Mouse (Mus musculus) adrenal gland, adult 18-20 months (tissue): ENCODE data around the gene Bcor. TPM values are rescaled to one million over a fixed set of nuclear protein-coding genes. Genes with fewer than 3 reads are reported as not detected.

Experiments
- DNase-seq, 2 experiments: peaks; one replicate each; pipeline ENCODE4 v3.0.0; 2021 to 2022; ENCODE audit warnings: low spot score in 2 of 2
- total RNA-seq, 2 experiments: library from RNA; stranded (reverse); gene quantifications; 1 replicate in 1 of 2; 2 replicates in 1 of 2; pipeline ENCODE4 v1.2.3; 2021

Gene Bcor
- total RNA-seq, 2 experiments from 2014 or later: 12.7 to 16.5 TPM

DNA sequence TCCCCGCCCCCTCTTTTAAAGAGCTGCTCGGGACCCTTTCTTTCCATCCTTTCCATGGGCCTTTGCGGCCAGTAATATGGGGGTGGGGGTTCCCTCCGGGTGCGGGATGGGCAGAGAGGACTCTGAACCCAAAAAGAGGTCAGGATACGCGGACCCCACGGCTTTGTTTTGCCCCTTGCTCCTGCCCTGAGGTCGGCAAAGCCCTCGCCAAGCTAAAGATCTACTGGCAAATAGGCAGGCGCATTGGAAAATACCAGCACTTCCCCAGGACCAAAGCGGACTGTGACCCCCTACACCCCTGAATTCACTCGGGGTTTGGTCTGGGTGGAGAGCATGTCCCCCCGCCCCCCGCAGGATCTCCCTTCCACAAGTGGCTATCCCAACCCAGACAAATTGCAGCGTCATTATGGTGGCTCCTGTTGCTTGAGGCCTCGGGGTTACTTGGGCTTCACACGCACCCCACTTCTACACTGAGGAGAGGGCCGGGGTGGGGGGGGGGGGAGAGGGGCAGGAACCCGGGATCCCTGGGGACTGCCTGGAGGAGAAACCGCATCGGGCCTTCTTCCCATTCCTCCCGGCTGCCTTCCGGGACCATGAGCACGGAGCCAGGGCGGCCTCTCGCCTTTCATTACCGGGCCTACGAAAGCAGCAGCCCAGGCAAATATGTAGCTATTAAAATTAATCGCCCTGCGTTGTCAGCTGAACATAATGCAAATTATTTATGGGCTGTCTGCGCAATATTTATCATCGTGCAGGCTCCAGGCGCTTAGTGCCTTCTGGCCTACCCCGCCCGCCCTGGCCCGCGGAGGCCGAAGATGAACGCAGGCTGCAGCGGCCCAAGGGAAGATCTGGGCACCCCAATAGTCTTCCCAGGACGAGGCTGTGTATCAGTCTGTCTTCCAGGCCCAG, 7.9 kb downstream of the Bcor start:
- no peak for DNase-seq

GRCm38 (mm10) chrX:12151269-12151995, 8.7 kb downstream of the Bcor start:
- no peak for DNase-seq

DNA sequence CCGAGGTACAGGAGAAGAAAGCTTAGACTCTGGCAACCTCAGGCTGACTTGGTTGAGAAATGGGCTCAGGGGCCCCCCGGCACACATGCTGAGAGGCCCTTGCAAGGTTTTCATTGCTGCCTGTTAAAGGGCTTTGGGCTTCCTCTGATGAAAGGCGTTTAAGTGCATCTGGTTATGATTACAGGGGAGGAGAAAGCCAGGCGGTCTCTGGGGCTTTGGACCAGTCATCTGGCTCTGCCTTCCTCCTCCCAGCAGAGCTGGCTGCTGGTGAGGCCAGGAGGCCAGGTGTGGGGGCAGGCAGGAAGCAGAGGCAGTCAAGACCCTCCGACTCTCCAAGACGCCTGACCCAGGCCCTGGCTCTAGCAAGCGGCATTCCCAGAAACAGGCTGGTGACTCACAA, 9.7 kb downstream of the Bcor start:
- no peak for DNase-seq

GRCm38 (mm10) chrX:12146263-12146662, 13.9 kb downstream of the Bcor start:
- DNase-seq: no peak

DNA sequence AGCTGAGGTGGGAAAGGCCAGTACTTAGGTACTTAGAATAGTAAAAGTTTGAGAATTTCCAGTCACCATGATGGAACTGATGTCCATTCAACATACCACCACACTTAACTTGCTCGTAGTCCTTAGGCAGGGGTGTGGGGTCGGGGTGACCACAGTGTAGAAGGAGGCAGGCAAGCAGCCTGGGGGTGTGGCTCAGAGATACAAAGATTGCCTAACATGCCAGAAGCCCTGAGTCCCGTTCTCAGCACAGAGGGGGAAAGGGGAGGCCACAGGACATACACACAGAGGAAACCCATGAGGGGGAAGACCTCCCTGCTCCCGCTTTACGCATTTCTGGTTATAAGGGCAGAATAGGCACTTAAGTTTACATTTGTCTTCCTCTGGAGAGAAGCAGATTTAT, 17.3 kb downstream of the Bcor start:
- DNase-seq: no peak

- peak in 1 of 2 experiments; percentile 33 for DNase-seq
Measured at GRCm38 (mm10) chrX:12140086-12140740, 19.9 kb downstream of the Bcor start.

DNA sequence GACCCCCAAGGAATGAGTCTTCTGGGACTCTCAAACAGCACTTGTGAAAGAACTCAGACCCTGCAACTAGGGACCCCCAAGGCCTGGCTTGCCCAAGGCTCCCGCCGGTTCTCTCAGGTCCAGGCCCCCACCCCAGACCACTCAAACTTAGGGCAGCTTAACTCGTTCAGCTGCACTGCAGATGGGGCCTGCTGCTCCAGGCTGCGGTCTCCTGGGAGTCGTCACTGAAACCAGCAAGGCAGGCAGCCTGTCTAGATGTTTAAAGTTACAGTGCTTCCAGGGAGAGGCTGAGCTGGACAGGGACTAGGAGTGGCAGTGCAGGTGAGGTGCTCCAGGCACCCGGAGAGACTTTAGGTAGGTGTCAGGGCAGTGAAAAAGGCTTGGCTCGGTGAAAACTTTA, 21.9 kb downstream of the Bcor start:
- no peak for DNase-seq

DNA sequence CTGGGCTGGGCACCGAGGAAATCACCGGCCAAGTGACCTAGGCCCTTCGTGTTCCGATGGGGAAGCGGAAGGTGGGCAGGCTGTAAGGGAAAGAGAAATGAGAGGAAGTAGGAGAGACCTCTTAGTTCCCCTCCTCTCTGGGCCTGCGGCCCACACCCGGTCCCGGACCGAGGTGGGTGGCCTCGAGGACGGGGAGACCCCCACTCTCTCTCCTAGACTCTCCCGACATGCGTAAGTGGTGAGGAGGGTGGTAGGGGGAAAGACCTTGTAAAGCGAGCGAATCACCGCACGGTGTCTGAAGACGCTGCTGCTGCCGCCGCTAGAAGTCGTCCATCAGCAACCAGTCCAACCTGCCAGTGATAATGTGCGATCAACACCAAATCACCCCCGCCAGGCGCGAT, 23.0 kb downstream of the Bcor start:
- no peak for DNase-seq

GRCm38 (mm10) chrX:12136261-12137101, 23.7 kb downstream of the Bcor start:
- DNase-seq: peak in 1 of 2 experiments; percentile 42

- peak; percentile 58 to 67 for DNase-seq
Measured at GRCm38 (mm10) chrX:12135121-12136111, 24.7 kb downstream of the Bcor start.

- DNase-seq: peak in 1 of 2 experiments; percentile 37
Measured at GRCm38 (mm10) chrX:12134541-12134940, 25.6 kb downstream of the Bcor start.

DNA sequence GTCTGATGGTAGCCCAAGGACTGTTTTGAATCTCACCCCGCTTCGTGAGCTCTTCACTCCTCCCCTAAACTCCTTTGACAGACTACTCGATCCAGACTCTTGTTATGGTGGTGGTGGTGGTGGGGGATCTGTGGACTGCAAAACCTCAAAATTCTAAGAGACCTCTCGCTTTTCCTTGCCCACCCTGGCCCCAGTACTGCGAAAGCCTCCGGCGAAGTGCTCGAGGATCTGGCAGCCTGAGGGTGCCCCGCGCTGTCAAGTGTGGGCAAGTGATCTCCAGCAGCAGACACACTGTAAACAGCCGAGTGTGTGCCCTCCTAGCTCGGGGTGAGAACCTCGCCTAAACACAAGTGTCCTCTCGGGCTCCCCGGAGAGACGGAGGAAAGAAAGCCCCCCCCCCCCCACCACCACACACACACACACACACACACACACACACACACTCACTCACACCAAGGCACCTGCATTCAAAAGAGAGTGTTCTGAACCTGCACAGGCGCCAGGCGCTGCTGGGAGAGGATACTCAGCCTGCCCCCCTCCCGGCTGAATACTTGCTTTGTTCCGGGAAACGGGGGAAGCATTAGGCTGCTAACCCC, 26.2 kb downstream of the Bcor start:
- DNase-seq: no peak

GRCm38 (mm10) chrX:12133178-12133835, 26.8 kb downstream of the Bcor start:
- peak in 1 of 2 experiments; percentile 37 for DNase-seq

DNA sequence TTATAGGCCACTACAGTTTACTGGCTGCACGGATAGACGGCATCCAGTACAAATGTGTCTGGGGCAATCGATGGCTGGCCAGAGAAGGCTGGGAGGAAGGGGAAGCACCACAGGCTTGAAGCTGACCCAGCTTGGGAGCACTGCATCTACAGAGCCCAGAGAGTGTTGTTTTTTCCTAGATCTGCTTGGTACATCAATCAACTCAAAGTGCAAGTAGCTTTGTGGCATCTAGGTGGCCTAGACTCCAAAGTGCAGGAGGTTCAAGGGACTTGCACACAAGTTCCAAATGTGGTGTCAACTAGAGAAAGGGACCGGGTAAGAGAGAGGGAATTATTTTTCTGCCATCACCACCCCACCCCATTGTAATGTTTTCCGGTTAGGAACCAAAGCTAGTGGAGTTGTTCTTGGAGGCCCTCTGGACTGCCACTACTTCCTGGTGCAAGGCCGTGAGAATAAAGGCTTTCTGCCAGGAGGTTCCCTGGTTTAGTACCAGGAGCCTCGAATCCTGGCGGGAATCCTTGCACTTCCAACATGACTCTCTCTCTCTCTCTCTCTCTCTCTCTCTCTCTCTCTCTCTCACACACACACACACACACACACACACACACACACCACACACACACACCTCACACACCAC, 27.5 kb downstream of the Bcor start:
- no peak for DNase-seq

DNA sequence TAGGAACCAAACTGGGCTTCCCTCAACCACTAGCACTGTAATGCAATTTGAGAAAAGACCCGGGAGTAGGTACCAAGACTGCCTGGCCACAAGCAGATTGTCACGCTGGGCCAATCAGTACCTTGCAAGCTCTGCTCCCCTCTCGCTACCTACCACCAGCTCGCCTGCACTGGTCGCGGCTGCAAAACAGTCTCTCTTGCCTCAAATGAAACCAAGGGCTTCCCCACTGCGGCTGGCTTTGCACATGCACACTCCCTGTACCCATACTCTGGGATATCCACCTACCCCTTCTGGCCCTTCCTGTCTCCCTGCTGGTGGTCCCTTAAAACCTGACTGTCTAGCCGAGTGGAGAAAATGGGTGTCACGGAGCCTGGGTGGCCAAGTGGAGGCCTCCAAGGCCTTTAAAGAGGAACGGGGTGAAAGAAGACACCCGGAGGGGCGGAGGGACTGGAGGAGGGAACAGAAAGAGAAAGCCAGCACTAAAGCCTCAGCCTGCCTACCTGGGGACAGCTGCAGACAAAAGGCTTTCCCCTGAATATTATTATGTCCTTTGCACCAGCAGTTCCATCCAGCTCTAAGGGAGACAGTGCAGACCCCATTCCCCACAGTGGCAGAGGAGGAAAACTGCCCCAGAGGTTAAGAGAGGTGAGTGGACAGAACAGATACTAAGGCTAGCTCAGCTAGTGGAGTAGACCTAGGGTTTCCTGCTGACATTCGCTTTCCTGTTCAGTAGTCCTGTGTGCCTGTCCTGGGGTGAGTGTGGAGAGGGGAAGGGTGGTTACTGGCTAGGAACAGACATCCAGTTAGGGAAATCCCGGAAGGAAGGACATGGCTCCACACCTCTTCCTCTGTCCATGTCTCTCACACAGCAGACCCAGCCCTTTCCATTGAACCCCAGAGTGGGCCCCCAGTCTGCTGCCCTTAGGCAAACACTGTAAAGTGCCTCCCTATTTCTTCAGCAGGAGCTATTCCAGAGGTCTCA, 30.0 kb downstream of the Bcor start:
- DNase-seq: no peak

GRCm38 (mm10) chrX:12129230-12129629, 30.9 kb downstream of the Bcor start:
- peak; percentile 41 to 50 for DNase-seq
